Mouse (Mus musculus): ENCODE results near the gene Gm9125.
"Not testable (repeated sequence)": the region's sequence is repeated elsewhere in the genome, so short reads cannot be mapped to it uniquely, and the experiment has no call there.

- TF ChIP-seq CTCF (IDR thresholded peaks at IDR 0.05; ENCODE audit: low read depth); EP300 (optimal IDR thresholded peaks at IDR 0.05): not testable (repeated sequence)
Measured at GRCm38 (mm10) chr3:94038241-94038640, 16.4 kb downstream of the Gm9125 start.

Data from stomach, postnatal 0 days (tissue).